Mouse (Mus musculus): ENCODE data around the gene Plek.
"Not testable (repeated sequence)": the region's sequence is repeated elsewhere in the genome, so short reads cannot be mapped to it uniquely, and the experiment has no call there.

The Plek gene

DNA sequence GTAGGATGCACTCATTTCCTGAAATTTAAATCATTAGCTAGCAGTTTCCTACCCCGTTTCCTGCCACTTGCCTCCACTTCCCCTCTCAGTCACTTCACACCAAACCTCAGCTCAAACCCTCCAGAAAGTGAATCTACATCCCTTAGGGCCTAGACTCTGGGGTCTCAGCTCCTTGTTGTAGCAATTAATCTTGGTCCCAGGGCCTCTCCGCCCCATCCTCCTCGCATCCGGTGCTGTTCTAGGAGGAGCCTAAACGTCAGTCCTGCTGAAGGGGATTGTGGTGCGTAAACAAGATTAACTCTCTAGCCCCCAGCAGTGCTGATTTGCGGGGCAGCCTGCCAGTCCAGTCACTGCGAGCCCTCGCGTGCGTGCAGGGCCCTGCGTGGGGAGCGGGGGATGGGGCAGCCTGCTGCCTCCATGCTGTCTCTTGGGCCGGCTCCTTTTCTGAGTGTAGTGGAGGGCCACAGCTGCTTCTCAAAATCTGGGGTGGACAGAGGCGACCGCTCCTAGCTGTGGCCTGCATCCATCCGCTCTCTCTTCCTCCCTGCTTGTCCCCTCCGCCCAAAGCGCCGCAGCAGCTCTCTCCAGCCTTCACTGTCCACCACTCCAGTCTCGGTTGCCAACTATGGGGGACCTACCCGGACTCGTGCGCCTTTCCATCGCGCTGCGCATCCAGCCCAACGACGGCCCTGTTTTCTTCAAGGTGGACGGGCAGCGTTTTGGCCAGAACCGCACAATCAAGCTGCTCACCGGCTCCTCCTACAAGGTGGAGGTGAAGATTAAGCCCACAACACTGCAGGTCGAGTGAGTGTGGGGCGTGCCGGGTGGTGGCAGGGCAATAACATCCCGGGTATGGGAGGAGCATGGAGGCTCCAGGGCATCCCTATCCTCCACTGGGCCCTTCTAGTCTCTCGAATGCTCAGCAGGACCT lies at the start of gene Plek, which contains the start of gene Cnrip1:
Gene Plek (minus strand): TSS at position 837 of the 931 bp plus-strand sequence.
Gene Cnrip1 (plus strand): TSS at position 42 of the 931 bp plus-strand sequence.
- DNase-seq (ENCODE audit: extremely low read depth, low read depth): no peak

- no peak for DNase-seq (ENCODE audit: extremely low read depth, low read depth)
Observed at GRCm38 (mm10) chr11:17086106-17086505, 33.9 kb upstream of the Plek start.

- DNase-seq (ENCODE audit: extremely low read depth, low read depth): no peak
Observed at GRCm38 (mm10) chr11:17083866-17084265, 31.7 kb upstream of the Plek start.

DNA sequence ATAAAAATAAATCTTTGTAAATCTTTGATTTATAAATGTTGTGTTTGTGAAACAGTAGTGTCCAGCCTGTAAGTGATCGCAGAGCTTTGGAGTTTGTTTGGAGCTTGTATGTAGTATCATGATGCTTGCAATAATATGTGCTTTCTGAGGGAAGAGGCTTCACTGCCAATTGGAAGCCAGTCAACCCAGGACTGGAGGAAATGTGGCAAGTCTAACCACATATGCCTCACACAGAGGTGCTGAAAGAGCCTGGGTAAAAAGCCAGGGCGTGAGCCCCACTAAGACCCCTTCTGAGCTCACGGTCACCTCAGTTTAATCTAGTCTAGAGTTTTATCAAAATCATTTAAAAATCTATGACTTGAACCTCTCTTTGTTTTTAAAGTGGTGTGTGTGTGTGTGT lies 31.3 kb upstream of the Plek start:
- DNase-seq (ENCODE audit: extremely low read depth, low read depth): no peak

- DNase-seq (ENCODE audit: extremely low read depth, low read depth): peak; percentile 1
Observed at GRCm38 (mm10) chr11:17082953-17083352, 30.8 kb upstream of the Plek start.

DNA sequence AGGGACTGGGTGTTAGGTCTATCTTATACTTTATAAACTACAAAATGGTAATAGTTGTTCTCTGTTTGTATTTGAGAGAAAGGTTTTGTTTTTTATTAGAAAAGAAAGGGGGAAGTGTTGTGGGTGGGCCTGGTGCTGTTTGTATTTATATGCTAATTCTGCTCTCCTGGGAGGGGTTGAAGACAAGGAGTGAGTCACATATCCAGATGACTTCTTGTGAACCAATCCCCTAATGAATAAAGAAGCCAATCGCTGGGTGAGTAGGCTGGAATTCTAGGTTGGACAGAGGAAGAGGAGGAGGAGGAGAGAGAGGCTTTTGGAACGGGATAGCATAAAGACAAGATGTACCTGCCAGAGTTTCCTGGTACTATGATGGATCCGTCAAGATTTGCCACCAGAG lies 29.9 kb upstream of the Plek start:
- DNase-seq (ENCODE audit: extremely low read depth, low read depth): no peak

GRCm38 (mm10) chr11:17075656-17076055 lies 23.5 kb upstream of the Plek start:
- DNase-seq (ENCODE audit: extremely low read depth, low read depth): no peak

GRCm38 (mm10) chr11:17069360-17069759 lies 17.2 kb upstream of the Plek start:
- DNase-seq (ENCODE audit: extremely low read depth, low read depth): not testable (repeated sequence)

GRCm38 (mm10) chr11:17052476-17053049 lies 382 bp upstream of the Plek start:
- no peak for DNase-seq (ENCODE audit: extremely low read depth, low read depth)

DNA sequence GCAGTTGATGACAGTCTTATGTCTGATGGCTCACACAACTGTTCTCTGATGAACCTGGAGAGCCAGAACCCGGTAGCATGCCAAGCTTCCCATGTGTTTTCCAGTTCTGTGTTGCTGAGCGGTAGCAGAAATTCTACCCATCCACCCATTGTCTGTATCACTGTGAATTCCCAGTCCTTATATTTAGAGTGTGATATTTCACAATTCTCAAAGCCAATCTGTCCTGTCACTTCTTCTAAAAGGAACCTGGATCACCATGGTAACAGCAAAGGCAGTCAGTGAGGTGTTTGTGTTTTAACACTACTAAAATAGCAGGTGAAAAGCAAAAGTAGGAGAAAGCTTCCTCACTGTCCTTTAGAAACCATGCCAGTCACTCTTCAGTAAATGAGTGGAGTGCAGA lies 6.4 kb downstream of the Plek start:
- DNase-seq (ENCODE audit: extremely low read depth, low read depth): no peak

DNA sequence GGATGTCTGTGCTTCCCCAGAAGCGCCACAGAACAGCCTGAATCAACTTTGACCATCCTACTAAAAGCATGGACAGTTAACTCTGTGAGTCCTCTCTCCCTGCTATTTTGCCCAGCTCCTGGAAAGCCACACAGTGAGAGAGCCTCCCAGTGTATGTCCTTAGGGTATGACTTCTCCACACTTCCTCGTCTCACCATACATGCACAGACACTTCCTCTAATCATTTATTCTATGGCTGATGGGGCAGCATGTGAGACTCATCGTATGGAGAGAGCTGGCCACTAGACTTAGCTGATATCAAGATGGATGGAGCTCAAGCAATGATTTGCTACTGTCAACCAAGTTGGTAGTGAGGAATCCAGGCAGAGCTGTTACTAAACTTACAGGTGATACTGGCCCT lies 28.2 kb downstream of the Plek start:
- DNase-seq (ENCODE audit: extremely low read depth, low read depth): no peak

DNA sequence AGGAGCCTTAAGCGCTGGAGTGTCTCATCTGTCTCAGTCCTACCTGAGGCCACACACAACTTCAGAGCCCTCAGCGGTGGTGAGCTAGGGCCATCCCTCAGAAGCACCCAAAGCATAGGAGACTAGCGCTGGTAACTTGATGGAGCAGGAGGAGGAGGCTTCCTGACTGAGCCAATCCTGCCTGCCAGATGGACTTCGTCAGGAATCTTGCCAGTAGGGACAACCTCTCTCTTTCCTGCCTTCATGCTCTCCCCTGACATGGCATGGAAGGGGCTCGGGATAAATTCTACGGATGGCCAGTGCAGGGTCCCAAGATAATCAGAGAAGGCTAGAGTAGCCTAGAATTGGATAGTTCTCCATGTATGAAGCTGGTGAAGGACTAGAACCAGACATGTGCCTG lies 29.0 kb downstream of the Plek start:
- DNase-seq (ENCODE audit: extremely low read depth, low read depth): no peak

GRCm38 (mm10) chr11:17019328-17019727 lies 32.9 kb downstream of the Plek start:
- DNase-seq (ENCODE audit: extremely low read depth, low read depth): no peak

DNA sequence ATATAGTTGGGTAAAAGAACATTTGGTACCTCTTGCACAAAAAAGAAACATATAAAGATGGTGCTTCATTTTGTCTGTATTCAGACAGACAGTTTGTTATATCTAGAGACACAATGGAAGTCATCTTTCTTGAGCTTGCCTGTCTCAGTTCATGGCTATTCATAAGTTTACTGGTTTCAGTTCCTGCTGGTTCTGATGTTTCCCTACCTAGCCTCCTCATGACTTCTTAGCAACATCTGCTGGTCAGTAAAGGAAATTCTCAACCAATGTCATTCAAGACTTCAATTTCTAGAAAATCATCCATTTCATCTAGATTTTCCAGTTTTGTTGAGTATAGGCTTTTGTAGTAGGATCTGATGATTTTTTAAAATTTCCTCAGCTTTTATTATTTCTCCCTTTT lies 39.2 kb downstream of the Plek start:
- no peak for DNase-seq (ENCODE audit: extremely low read depth, low read depth)

DNA sequence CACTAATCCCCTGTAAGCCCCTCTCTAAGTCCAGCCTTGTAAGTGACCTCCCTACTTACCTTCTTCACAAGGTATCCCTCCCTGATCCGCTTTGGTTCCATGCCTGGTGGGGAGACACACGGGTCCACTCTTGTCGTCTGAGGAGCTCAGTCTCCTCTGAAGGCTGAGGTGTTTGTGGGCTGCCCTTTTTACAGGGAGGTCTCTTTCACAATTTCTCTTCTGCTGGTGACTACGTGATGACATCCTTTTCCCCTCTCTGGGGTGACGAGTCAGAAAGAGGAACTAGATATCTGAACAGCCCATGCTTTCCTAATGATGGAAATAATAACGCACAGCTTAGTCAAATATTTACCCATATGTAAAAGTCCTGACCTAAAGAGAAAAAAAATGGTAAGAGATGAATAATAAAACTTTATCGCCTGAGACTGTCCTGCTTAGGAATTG lies 43.7 kb downstream of the Plek start:
- DNase-seq (ENCODE audit: extremely low read depth, low read depth): peak; percentile 94

DNA sequence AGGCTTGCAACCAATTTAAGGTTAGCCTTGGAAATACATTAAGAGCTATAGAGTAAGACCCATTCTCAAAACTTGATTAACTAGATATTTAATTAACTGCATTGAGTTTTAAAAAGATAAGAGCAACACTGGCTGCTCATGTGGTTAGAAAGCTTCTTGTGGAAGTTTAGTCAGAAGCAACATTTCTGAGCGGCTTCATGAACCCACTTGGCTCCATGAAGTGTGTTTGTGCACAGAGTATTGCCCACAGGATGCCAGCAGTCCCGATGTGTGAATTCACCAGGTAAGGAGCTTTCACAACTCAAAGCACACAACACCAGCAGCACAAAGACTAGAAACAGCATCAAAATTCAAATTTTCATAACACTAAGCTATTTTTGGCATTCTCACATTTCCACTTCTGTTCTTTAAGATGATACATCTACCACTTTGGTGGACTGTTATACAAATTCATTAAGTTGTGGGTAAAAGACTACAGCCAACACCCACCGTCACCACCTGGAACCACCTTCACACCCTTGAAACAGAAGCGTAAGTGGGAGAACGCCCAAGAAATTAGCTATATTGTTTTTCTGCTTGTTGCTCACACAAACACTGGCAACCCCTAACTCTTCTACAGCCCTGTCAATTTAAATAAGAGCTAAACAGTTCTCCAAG lies 44.5 kb downstream of the Plek start:
- no peak for DNase-seq (ENCODE audit: extremely low read depth, low read depth)

GRCm38 (mm10) chr11:17006526-17006925 lies 45.7 kb downstream of the Plek start:
- DNase-seq (ENCODE audit: extremely low read depth, low read depth): not testable (repeated sequence)

GRCm38 (mm10) chr11:17004899-17005846 lies 47.0 kb downstream of the Plek start:
- DNase-seq (ENCODE audit: extremely low read depth, low read depth): peak; percentile 99

GRCm38 (mm10) chr11:17003757-17004156 lies 48.4 kb downstream of the Plek start:
- DNase-seq (ENCODE audit: extremely low read depth, low read depth): no peak

GRCm38 (mm10) chr11:17002739-17003373 lies 49.3 kb downstream of the Plek start:
- peak; percentile 83 for DNase-seq (ENCODE audit: extremely low read depth, low read depth)

All from MEL-GATA-1-ER (cell line).